Comparison of ENCODE assay signal across 18 mouse cellular contexts in the genomic region with DNA sequence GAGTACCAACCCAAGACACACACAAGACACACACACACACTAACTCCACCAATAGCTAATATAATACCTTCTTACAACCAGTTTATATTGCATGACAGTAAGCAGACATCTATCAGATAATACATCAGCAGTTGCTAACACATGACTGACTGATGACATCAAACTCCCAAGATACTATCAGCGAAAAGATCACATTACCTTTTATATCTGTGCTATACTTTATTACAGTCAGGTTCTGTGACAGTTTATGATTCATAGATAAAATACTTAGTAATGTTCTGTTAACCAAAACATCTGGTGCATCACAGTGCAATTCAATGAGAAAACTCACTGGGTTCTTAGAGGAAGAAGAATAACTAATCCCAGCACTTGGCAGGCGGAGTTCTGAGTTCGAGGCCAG. TPM values are rescaled to one million over a fixed set of nuclear protein-coding genes. Genes with fewer than 3 reads are reported as not detected.
DNase-seq lines count a peak whose midpoint lies in the region; ATAC-seq and TF ChIP-seq lines count a peak whose summit lies in the region.
"Had no signal": no experiment of that assay in that cellular context is flagged by ENCODE, and none has a peak within 500 bp of the region (broad histone marks: within the 10 kb centered on the region; RNA-seq: fewer than 3 reads in every experiment).

No protein-coding gene starts in this region.

- ATAC-seq in heart, embryonic 14.5 days (ENCODE audit: insufficient number of reproducible peaks, insufficient read depth, low FRiP score, low read depth): no peak
- no peak for ATAC-seq in lung, embryonic 14.5 days (ENCODE audit: insufficient read depth)
- ATAC-seq: forebrain, embryonic 14.5 days had no signal

- H3K9me3 ChIP-seq in heart, embryonic 14.5 days (ENCODE audit: control insufficient read depth, low read length): no peaks in the 10 kb centered on the region
- H3K9me3 ChIP-seq in lung, embryonic 14.5 days (ENCODE audit: low read depth, low read length): no peaks in the 10 kb centered on the region
- H3K9me3 ChIP-seq: limb, embryonic 15.5 days had no signal

- intact Hi-C loops in heart, postnatal 25 days (cut with DNase I): no loop called here

- TF ChIP-seq CTCF in lung, embryonic 14.5 days (IDR thresholded peaks at IDR 0.05; ENCODE audit: low read depth): no peak
- TF ChIP-seq CTCF in thymus, adult 2 months (IDR thresholded peaks at IDR 0.05; ENCODE audit: borderline replicate concordance, control insufficient read depth, extremely low read depth, insufficient read depth, low read length, poor library complexity): no peak

- no peaks in the 10 kb centered on the region for H3K27me3 ChIP-seq in heart, embryonic 14.5 days (ENCODE audit: control insufficient read depth, insufficient read depth, low read length)
- no peaks in the 10 kb centered on the region for H3K27me3 ChIP-seq in lung, embryonic 14.5 days (ENCODE audit: insufficient read depth, low read length)
- H3K27me3 ChIP-seq in thymus, adult 2 months (ENCODE audit: control insufficient read depth, insufficient read depth, low read length): no peaks in the 10 kb centered on the region
- H3K27me3 ChIP-seq: limb, embryonic 15.5 days had no signal

- H3K4me1 ChIP-seq in heart, embryonic 14.5 days (ENCODE audit: control insufficient read depth in 2 of 2, insufficient read depth in 2 of 2, low read length in 2 of 2): peaks cover 16 to 36% of the 10 kb centered on the region in 2 experiments
- H3K4me1 ChIP-seq in lung, embryonic 14.5 days (ENCODE audit: insufficient read depth): no peaks in the 10 kb centered on the region
- peaks cover 6% of the 10 kb centered on the region for H3K4me1 ChIP-seq in thymus, adult 2 months (replicated peaks; ENCODE audit: control insufficient read depth, insufficient read depth, low read length)

- DNase-seq in heart, postnatal 25 days (ENCODE audit: low spot score): no peak
- no peak for DNase-seq in lung, embryonic 14.5 days
- no peak for DNase-seq in lung, postnatal 10 days
- peak; percentile 30 for DNase-seq in induced T-regulatory cell, adult 2 months (ENCODE audit: low read depth)
- DNase-seq in embryo, embryonic 11 days: no peak
- no peak for DNase-seq in thymus, adult 2 months
- DNase-seq: cerebellum, adult 2 months; cerebellum, postnatal 36 days; gastrocnemius, postnatal 10 days; heart, adult 2 months; kidney, adult 2 months; kidney, postnatal 25 days; lung, postnatal 14 days; right cerebral cortex, adult 18-20 months; thymus, postnatal 14 days had no signal

- no peak for TF ChIP-seq POLR2A in thymus, adult 2 months (IDR thresholded peaks at IDR 0.05; ENCODE audit: control insufficient read depth, extremely low read depth, insufficient read depth, low read length, poor library complexity)

- 95% methylated on average over 3 of the region's 3 CpGs for WGBS in heart, embryonic 14.5 days
- 90% methylated on average over 3 of the region's 3 CpGs for WGBS in lung, embryonic 14.5 days
- WGBS in thymus, adult 2 months: 97% methylated on average over 3 of the region's 3 CpGs

- peaks cover 8% of the 10 kb centered on the region for H3K36me3 ChIP-seq in heart, embryonic 14.5 days (ENCODE audit: control insufficient read depth, insufficient read depth, low read length)
- peaks cover 14% of the 10 kb centered on the region for H3K36me3 ChIP-seq in lung, embryonic 14.5 days (ENCODE audit: insufficient read depth)
- no peaks in the 10 kb centered on the region for H3K36me3 ChIP-seq in thymus, adult 2 months (ENCODE audit: control insufficient read depth, insufficient read depth, low read length)

- peak overlapping the region; percentile 88; the same call in 1 of the 2 replicates for H3K4me2 ChIP-seq in heart, embryonic 14.5 days (ENCODE audit: low read length)
- peak overlapping the region; percentile 75 for H3K4me2 ChIP-seq in lung, embryonic 14.5 days

- no peak overlapping the region for H3K9ac ChIP-seq in heart, embryonic 14.5 days (ENCODE audit: low read length)
- H3K9ac ChIP-seq in lung, embryonic 14.5 days: no peak overlapping the region
- H3K9ac ChIP-seq: limb, embryonic 15.5 days had no signal

- no peak overlapping the region for H3K4me3 ChIP-seq in heart, embryonic 14.5 days (ENCODE audit: control insufficient read depth in 1 of 2, insufficient read depth in 1 of 2, low read depth in 1 of 2, low read length in 2 of 2)
- 0 out of 2 replicates have a peak overlapping the region, but pooled peaks have one; percentile 55 for H3K4me3 ChIP-seq in lung, embryonic 14.5 days (ENCODE audit: low read depth, low read length)
- no peak overlapping the region for H3K4me3 ChIP-seq in thymus, adult 2 months (ENCODE audit: control insufficient read depth, insufficient read depth, low read length)

- no peak overlapping the region for H3K27ac ChIP-seq in heart, embryonic 14.5 days (replicated peaks in 1 of 2; ENCODE audit: control insufficient read depth in 1 of 2, insufficient read depth in 1 of 2, low read depth in 2 of 2, low read length in 2 of 2)
- H3K27ac ChIP-seq in lung, embryonic 14.5 days (ENCODE audit: low read depth): no peak overlapping the region
- no peak overlapping the region for H3K27ac ChIP-seq in thymus, adult 2 months (ENCODE audit: control insufficient read depth, insufficient read depth, low read length)
- H3K27ac ChIP-seq: heart, adult 2 months; limb, embryonic 15.5 days had no signal

RNA-seq across cellular contexts. Expression of a gene that starts 1.8 kb away (rescaled TPM):
- 24.0 and 25.5 TPM in 2 replicates for polyA plus RNA-seq in heart, embryonic 14.5 days (2014; fragmentation: Nextera tagmentation; extraction: Ambion mirVana)
- 1 to 10 TPM; 1.6 to 3.8 TPM for total RNA-seq in heart, postnatal 25 days (2021)
- 26.3 and 28.8 TPM in 2 replicates for polyA plus RNA-seq in lung, embryonic 14.5 days (2014; fragmentation: Nextera tagmentation; extraction: Ambion mirVana)
- polyA plus RNA-seq in thymus, adult 2 months (2012; rRNA removed): 2.6 and 4.8 TPM in 2 replicates
